Mouse (Mus musculus): ENCODE results near the gene Pnma1. TPM values are rescaled to one million over a fixed set of nuclear protein-coding genes. Genes with fewer than 3 reads are reported as not detected.

Gene Pnma1
- polyA plus RNA-seq, 1 experiment from 2014 or later = 0.84 TPM

GRCm38 (mm10) chr12:84099605-84100004, 48.7 kb downstream of the Pnma1 start:
- Histone ChIP-seq H3K9ac (ENCODE audit: low read length) (no peak overlapping the region), H3K9me3 (ENCODE audit: control insufficient read depth, low read length) (no peaks in the 10 kb centered on the region), H3K4me1 (replicated peaks; ENCODE audit: control insufficient read depth, insufficient read depth, low read length) (no peaks in the 10 kb centered on the region), H3K27me3 (replicated peaks; ENCODE audit: control insufficient read depth, insufficient read depth, low read length) (no peaks in the 10 kb centered on the region), H3K27ac (ENCODE audit: low read depth) (no peak overlapping the region), H3K4me3 (ENCODE audit: low read depth, low read length) (no peak overlapping the region), H3K4me2 (ENCODE audit: low read length) (no peak overlapping the region), H3K36me3 (ENCODE audit: control insufficient read depth, insufficient read depth, low read length) (no peaks in the 10 kb centered on the region)
- 86% methylated on average over 2 of the region's 2 CpGs for WGBS
- ATAC-seq (replicated peaks; ENCODE audit: low FRiP score, low TSS enrichment, low read depth) = no peak
- DNase-seq (ENCODE audit: low spot score) = peak; percentile 13

Other genes with a start within 250 kb of the Pnma1 start
- gene Numb, start 226.6 kb downstream of the Pnma1 start, polyA plus RNA-seq (2014; fragmentation: Nextera tagmentation; extraction: Ambion mirVana) = 30.1 and 32.2 TPM in 2 replicates
- 13.0 and 17.2 TPM in 2 replicates for gene Riox1, start 197.9 kb downstream of the Pnma1 start, polyA plus RNA-seq (2014; fragmentation: Nextera tagmentation; extraction: Ambion mirVana)
- gene Heatr4, start 163.6 kb downstream of the Pnma1 start, polyA plus RNA-seq (2014; fragmentation: Nextera tagmentation; extraction: Ambion mirVana) = not detected in 2 replicates
- gene Acot2, start 160.6 kb downstream of the Pnma1 start, polyA plus RNA-seq (2014; fragmentation: Nextera tagmentation; extraction: Ambion mirVana) = 25.9 and 26.6 TPM in 2 replicates
- gene Acot1, start 139.0 kb downstream of the Pnma1 start, polyA plus RNA-seq (2014; fragmentation: Nextera tagmentation; extraction: Ambion mirVana) = 89.0 and 99.5 TPM in 2 replicates
- gene Acot4, start 110.1 kb downstream of the Pnma1 start, polyA plus RNA-seq (2014; fragmentation: Nextera tagmentation; extraction: Ambion mirVana) = 2.2 and 2.5 TPM in 2 replicates
- not detected in 2 replicates for gene Gm49366, start 109.6 kb downstream of the Pnma1 start, polyA plus RNA-seq (2014; fragmentation: Nextera tagmentation; extraction: Ambion mirVana)
- 0.55 and 0.68 TPM in 2 replicates for gene Acot3, start 96.3 kb downstream of the Pnma1 start, polyA plus RNA-seq (2014; fragmentation: Nextera tagmentation; extraction: Ambion mirVana)
- not detected in 2 replicates for gene Acot5, start 79.2 kb downstream of the Pnma1 start, polyA plus RNA-seq (2014; fragmentation: Nextera tagmentation; extraction: Ambion mirVana)
- 1.5 and 2.2 TPM in 2 replicates for gene Acot6, start 47.8 kb downstream of the Pnma1 start, polyA plus RNA-seq (2014; fragmentation: Nextera tagmentation; extraction: Ambion mirVana)
- 2.8 and 3.5 TPM in 2 replicates for gene Dnal1, start 34.1 kb downstream of the Pnma1 start, polyA plus RNA-seq (2014; fragmentation: Nextera tagmentation; extraction: Ambion mirVana)
- gene Elmsan1, start 70.4 kb upstream of the Pnma1 start, polyA plus RNA-seq (2014; fragmentation: Nextera tagmentation; extraction: Ambion mirVana) = 8.2 and 8.8 TPM in 2 replicates
- gene Ptgr2, start 136.7 kb upstream of the Pnma1 start, polyA plus RNA-seq (2014; fragmentation: Nextera tagmentation; extraction: Ambion mirVana) = 26.1 and 30.4 TPM in 2 replicates
- 66.0 and 79.7 TPM in 2 replicates for gene Zfp410, start 168.4 kb upstream of the Pnma1 start, polyA plus RNA-seq (2014; fragmentation: Nextera tagmentation; extraction: Ambion mirVana)
- gene Coq6, start 213.2 kb upstream of the Pnma1 start, polyA plus RNA-seq (2014; fragmentation: Nextera tagmentation; extraction: Ambion mirVana) = 50.7 and 52.2 TPM in 2 replicates
- 2.5 and 2.6 TPM in 2 replicates for gene Fam161b, start 213.3 kb upstream of the Pnma1 start, polyA plus RNA-seq (2014; fragmentation: Nextera tagmentation; extraction: Ambion mirVana)

Measured in intestine, embryonic 14.5 days (tissue).